Mouse (Mus musculus) heart, adult 9 months (tissue): ENCODE results near the gene Efnb1.
"Not testable (repeated sequence)": the region's sequence is repeated elsewhere in the genome, so short reads cannot be mapped to it uniquely, and the experiment has no call there.

Experiments used
- DNase-seq, 2 experiments: peaks; one replicate each; pipeline ENCODE4 v3.0.0; 2022; ENCODE audit warnings: low spot score in 2 of 2

Gene Efnb1

GRCm38 (mm10) chrX:99135523-99136258 is at the start of gene Efnb1:
Efnb1 (plus strand) TSS chrX:99136130.
- DNase-seq = peak; percentile 92 to 95

- no peak for DNase-seq
These were observed 43.2 kb upstream of the Efnb1 start for GRCm38 (mm10) chrX:99092704-99093103.

GRCm38 (mm10) chrX:99111088-99111724 is 24.7 kb upstream of the Efnb1 start:
- not testable (repeated sequence) for DNase-seq

- DNase-seq = no peak
These were observed 16.4 kb upstream of the Efnb1 start for GRCm38 (mm10) chrX:99119510-99119909.

GRCm38 (mm10) chrX:99130059-99130458 is 5.9 kb upstream of the Efnb1 start:
- peak; percentile 25 to 57 for DNase-seq

- no peak for DNase-seq
These were observed 3.4 kb upstream of the Efnb1 start for GRCm38 (mm10) chrX:99132573-99132972.

GRCm38 (mm10) chrX:99134891-99135290 is 1.0 kb upstream of the Efnb1 start:
- DNase-seq = peak; percentile 74 to 81

- no peak for DNase-seq
These were observed 569 bp downstream of the Efnb1 start for GRCm38 (mm10) chrX:99136431-99136966.

GRCm38 (mm10) chrX:99137143-99137870 is 1.4 kb downstream of the Efnb1 start:
- DNase-seq = no peak

- no peak for DNase-seq
These were observed 2.2 kb downstream of the Efnb1 start for GRCm38 (mm10) chrX:99137928-99138740.

GRCm38 (mm10) chrX:99141079-99141478 is 5.1 kb downstream of the Efnb1 start:
- DNase-seq = no peak

- DNase-seq = no peak
These were observed 6.0 kb downstream of the Efnb1 start for GRCm38 (mm10) chrX:99141900-99142299.

GRCm38 (mm10) chrX:99145561-99145960 is 9.6 kb downstream of the Efnb1 start:
- DNase-seq = no peak

- DNase-seq = no peak
These were observed 12.4 kb downstream of the Efnb1 start for GRCm38 (mm10) chrX:99148061-99148905.

- no peak for DNase-seq
These were observed 13.1 kb downstream of the Efnb1 start for GRCm38 (mm10) chrX:99149047-99149446.

GRCm38 (mm10) chrX:99149900-99150299 is 14.0 kb downstream of the Efnb1 start:
- peak; percentile 44 to 59 for DNase-seq

- no peak for DNase-seq
These were observed 14.8 kb downstream of the Efnb1 start for GRCm38 (mm10) chrX:99150712-99151111.

GRCm38 (mm10) chrX:99151434-99151833 is 15.5 kb downstream of the Efnb1 start:
- no peak for DNase-seq

- DNase-seq = no peak
These were observed 16.2 kb downstream of the Efnb1 start for GRCm38 (mm10) chrX:99152141-99152540.

- DNase-seq = no peak
These were observed 16.8 kb downstream of the Efnb1 start for GRCm38 (mm10) chrX:99152566-99153265.
